Mouse (Mus musculus): ENCODE data around the gene Naxe.

The Naxe gene

GRCm38 (mm10) chr3:88057030-88057429 lies 1.3 kb downstream of the Naxe start:
- 89% methylated on average over 6 of the region's 6 CpGs for WGBS

GRCm38 (mm10) chr3:88049532-88049931 lies 8.8 kb downstream of the Naxe start:
- 92% methylated on average over 3 of the region's 3 CpGs for WGBS

- WGBS = 9% methylated on average over 36 of the region's 36 CpGs
These were observed 15.5 kb downstream of the Naxe start, which contains the start of gene Gpatch4 for GRCm38 (mm10) chr3:88042661-88043421. Gpatch4 (plus strand) TSS chr3:88043108.

- 71% methylated on average over 1 of the region's 1 CpGs for WGBS
These were observed 22.6 kb downstream of the Naxe start for GRCm38 (mm10) chr3:88035561-88036293.

- 77% methylated on average over 5 of the region's 5 CpGs for WGBS
These were observed 24.8 kb downstream of the Naxe start for GRCm38 (mm10) chr3:88033506-88033905.

GRCm38 (mm10) chr3:88030608-88031395 lies 27.5 kb downstream of the Naxe start:
- WGBS = 37% methylated on average over 19 of the region's 19 CpGs

- WGBS = 58% methylated on average over 5 of the region's 5 CpGs
These were observed 30.7 kb downstream of the Naxe start, which contains the start of gene Hapln2 for GRCm38 (mm10) chr3:88027434-88028186. Hapln2 (minus strand) TSS chr3:88027583.

- WGBS = 67% methylated on average over 7 of the region's 7 CpGs
These were observed 31.5 kb downstream of the Naxe start for GRCm38 (mm10) chr3:88026823-88027222.

GRCm38 (mm10) chr3:88023192-88024074 lies 34.9 kb downstream of the Naxe start:
- 2% methylated on average over 81 of the region's 81 CpGs for WGBS

GRCm38 (mm10) chr3:88022322-88023191 lies 35.7 kb downstream of the Naxe start:
- WGBS = 7% methylated on average over 66 of the region's 66 CpGs

- 18% methylated on average over 6 of the region's 6 CpGs for WGBS
These were observed 47.5 kb downstream of the Naxe start for GRCm38 (mm10) chr3:88010634-88011265.

All from cerebral cortex, adult 2 months (tissue).